In the genomic region with DNA sequence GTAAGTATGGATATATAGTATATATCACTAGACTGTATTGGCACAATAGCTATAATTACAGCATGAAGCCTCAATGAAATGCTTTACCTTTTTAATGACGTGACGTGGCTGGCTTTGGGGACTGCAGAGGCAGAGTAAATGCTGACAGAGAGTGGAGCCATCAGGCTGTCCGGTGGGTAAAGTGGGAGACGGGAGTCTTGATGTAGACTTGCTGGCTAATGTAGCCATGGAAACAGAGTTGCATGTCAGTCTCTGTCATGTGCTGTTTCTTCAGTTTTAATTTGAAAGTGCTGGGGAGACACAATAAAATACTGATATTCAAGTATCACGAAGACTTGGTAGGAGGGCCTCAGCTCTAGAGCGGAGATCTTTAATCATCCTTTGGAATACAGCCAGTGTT, we compare ENCODE assay signal across 24 mouse cellular contexts.
"Had no signal": no experiment of that assay in that cellular context is flagged by ENCODE, and none has a peak within 500 bp of the region (broad histone marks: within the 10 kb centered on the region; RNA-seq: fewer than 3 reads in every experiment).

No protein-coding gene starts in this region.

- H3K27ac ChIP-seq: heart, adult 2 months; heart, embryonic 13.5 days; heart, embryonic 15.5 days; hindbrain, embryonic 14.5 days; kidney, embryonic 15.5 days; kidney, postnatal 0 days; limb, embryonic 13.5 days; limb, embryonic 15.5 days; liver, embryonic 12.5 days had no signal

- DNase-seq: gastrocnemius, postnatal 14 days; gastrocnemius, postnatal 36 days; heart, adult 11 months; heart, adult 2 months; heart, postnatal 14 days; heart, postnatal 36 days; kidney, adult 11 months; kidney, adult 2 months; kidney, adult 9 months; kidney, postnatal 14 days; kidney, postnatal 36 days; layer of hippocampus, adult 9-11 months; layer of hippocampus, postnatal 36 days; left cerebral cortex, postnatal 4 days had no signal

- H3K9me3 ChIP-seq: heart, embryonic 13.5 days; heart, embryonic 15.5 days; kidney, embryonic 15.5 days; limb, embryonic 13.5 days; limb, embryonic 15.5 days; liver, embryonic 12.5 days had no signal

- H3K4me2 ChIP-seq: heart, embryonic 11.5 days; heart, embryonic 13.5 days; heart, embryonic 15.5 days; hindbrain, embryonic 14.5 days; kidney, embryonic 15.5 days; limb, embryonic 13.5 days; limb, embryonic 15.5 days; liver, embryonic 12.5 days had no signal

- H3K27me3 ChIP-seq: heart, embryonic 13.5 days; heart, embryonic 15.5 days; kidney, embryonic 15.5 days; limb, embryonic 13.5 days; limb, embryonic 15.5 days; liver, embryonic 12.5 days had no signal

- ATAC-seq: intestine, embryonic 16.5 days; liver, embryonic 12.5 days had no signal

- H3K4me3 ChIP-seq: heart, adult 2 months; heart, embryonic 13.5 days; heart, embryonic 15.5 days; kidney, embryonic 15.5 days; limb, embryonic 13.5 days; limb, embryonic 15.5 days; liver, embryonic 12.5 days had no signal

- H3K36me3 ChIP-seq: heart, embryonic 13.5 days; heart, embryonic 15.5 days; kidney, embryonic 15.5 days; limb, embryonic 13.5 days; limb, embryonic 15.5 days; liver, embryonic 12.5 days had no signal

- H3K4me1 ChIP-seq: heart, embryonic 13.5 days; heart, embryonic 15.5 days; kidney, embryonic 15.5 days; limb, embryonic 15.5 days; liver, embryonic 12.5 days had no signal

- H3K9ac ChIP-seq: heart, embryonic 13.5 days; heart, embryonic 15.5 days; hindbrain, embryonic 14.5 days; kidney, embryonic 15.5 days; limb, embryonic 13.5 days; limb, embryonic 15.5 days; liver, embryonic 12.5 days had no signal
